Mouse (Mus musculus) lung, postnatal 0 days (tissue): ENCODE results near the gene Aebp2.
A peak's percentile ranks its signal among the peaks of the same experiment; 100 is the strongest.

ENCODE experiments used
- CTCF ChIP-seq: IDR thresholded peaks from 2 replicates; pipeline ENCODE4 v1.5.1; 2016; ENCODE audit warnings: antibody characterized with exemption, mild to moderate bottlenecking
- EP300 ChIP-seq: IDR thresholded peaks from 2 replicates; pipeline ENCODE4 v1.6.1; 2016; ENCODE audit warnings: antibody characterized with exemption, mild to moderate bottlenecking, control low read depth

GRCm38 (mm10) chr6:140709415-140710107 is 87.1 kb downstream of the Aebp2 start:
- TF ChIP-seq CTCF (peak; percentile 50), EP300 (no peak)
